Mouse (Mus musculus) CD4-positive naive resting alpha-beta T cell, adult 76 days (primary cell): ENCODE results near the gene Gm3373. TPM values are rescaled to one million over a fixed set of nuclear protein-coding genes. Genes with fewer than 3 reads are reported as not detected.

Experiments used
- total RNA-seq: library from RNA; stranded (reverse); gene quantifications from one replicate; pipeline ENCODE4 v1.2.4, GENCODE M21; 2023

The Gm3373 gene
- not detected for total RNA-seq

DNA sequence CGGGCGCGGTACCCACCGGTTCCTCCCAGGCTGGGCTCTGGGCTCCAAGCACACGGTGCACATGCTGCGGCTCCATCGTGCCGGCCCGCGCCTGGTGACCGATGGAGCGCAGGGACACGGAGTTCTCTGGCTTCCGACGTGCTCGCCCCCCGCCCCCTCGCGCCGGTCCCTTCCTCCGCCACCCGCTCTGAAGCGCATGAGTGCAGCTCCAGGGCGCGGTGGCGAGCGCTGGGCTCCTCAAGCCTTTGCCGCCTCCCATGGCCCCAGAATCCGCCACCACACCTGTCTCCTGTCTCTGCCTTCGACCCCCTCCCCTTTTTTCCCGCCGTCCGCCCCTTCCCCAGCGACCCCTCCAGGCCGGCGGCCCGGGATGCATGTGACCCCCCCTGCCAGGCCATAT, at the start of gene Gm3373:
Gene Gm3373 (minus strand): TSS at position 101 of the 400 bp plus-strand sequence.

DNA sequence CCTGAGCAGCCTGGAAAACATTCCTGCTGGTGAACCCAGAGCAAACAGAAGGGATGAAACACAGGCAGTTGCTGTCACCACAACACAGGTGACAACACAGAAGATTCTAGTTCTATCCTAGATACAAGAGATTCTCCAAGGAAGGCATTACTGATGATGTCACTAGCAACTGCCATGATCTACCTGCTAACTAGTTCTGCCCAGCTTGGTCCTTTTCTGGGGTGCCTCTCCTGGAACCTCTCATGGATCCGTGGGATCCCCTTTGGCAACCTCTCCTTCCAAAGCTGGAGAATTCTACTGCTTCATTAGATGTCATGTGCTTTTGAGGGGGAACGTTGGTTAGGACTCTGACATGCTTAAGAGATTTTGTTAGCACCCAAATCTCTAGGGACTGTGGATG, 54.0 kb downstream of the Gm3373 start, which contains the start of gene Gm9603:
Gene Gm9603 (minus strand): TSS at position 101 of the 400 bp plus-strand sequence.

Other genes starting within 250 kb of the Gm3373 start
- not detected for gene Gm3488, start 239.9 kb downstream of the Gm3373 start, total RNA-seq
- gene Gm3532, start 203.1 kb downstream of the Gm3373 start, total RNA-seq: not detected
- not detected for gene Gm8265, start 108.5 kb downstream of the Gm3373 start, total RNA-seq
- gene Gm9603, start 54.1 kb downstream of the Gm3373 start, total RNA-seq: not detected
- 1.3 TPM for gene Gm3383, start 66.4 kb upstream of the Gm3373 start, total RNA-seq
- gene Gm3424, start 88.8 kb upstream of the Gm3373 start, total RNA-seq: not detected
- not detected for gene Gm8237, start 138.8 kb upstream of the Gm3373 start, total RNA-seq
- gene Gm3248, start 220.2 kb upstream of the Gm3373 start, total RNA-seq: not detected
- gene Gm3453, start 237.6 kb upstream of the Gm3373 start, total RNA-seq: not detected